Mouse (Mus musculus) cerebellum, postnatal 25 days (tissue): ENCODE measurements at regions not wholly inside any gene's neighbourhood (a gene's known extent, or its start where the extent isn't known, plus 50 kb on each side); places are given as distances from the start of the nearest gene placed in this dataset.
A peak's percentile ranks its signal among the peaks of the same experiment; 100 is the strongest.

Experiments
- DNase-seq, 2 experiments: peaks; one replicate each; pipeline ENCODE4 v3.0.0; 2021; ENCODE audit warnings: mixed read lengths in 2 of 2

- no peak for DNase-seq
Observed at GRCm38 (mm10) chr4:40400089-40400488, 71.9 kb upstream of the Tmem215 start.

GRCm38 (mm10) chr4:40390183-40390582 lies 81.8 kb upstream of the Tmem215 start:
- DNase-seq: no peak

- no peak for DNase-seq
Observed at GRCm38 (mm10) chr4:40385284-40385683, 86.7 kb upstream of the Tmem215 start.

- no peak for DNase-seq
Observed at GRCm38 (mm10) chr4:40384704-40385103, 87.3 kb upstream of the Tmem215 start.

- no peak for DNase-seq
Observed at GRCm38 (mm10) chr4:40380309-40380708, 91.7 kb upstream of the Tmem215 start.

- DNase-seq: no peak
Observed at GRCm38 (mm10) chr4:40375439-40376154, 96.4 kb upstream of the Ndufb6 start.

- no peak for DNase-seq
Observed at GRCm38 (mm10) chr4:40374213-40374612, 95.0 kb upstream of the Ndufb6 start.

- DNase-seq: no peak
Observed at GRCm38 (mm10) chr4:40364329-40364728, 85.1 kb upstream of the Ndufb6 start.

- no peak for DNase-seq
Observed at GRCm38 (mm10) chr4:40359307-40359706, 80.1 kb upstream of the Ndufb6 start.

GRCm38 (mm10) chr4:40357088-40357853 lies 78.0 kb upstream of the Ndufb6 start:
- DNase-seq: no peak

GRCm38 (mm10) chr4:40355791-40356450 lies 76.7 kb upstream of the Ndufb6 start:
- DNase-seq: no peak

- peak in 1 of 2 experiments; percentile 6 for DNase-seq
Observed at GRCm38 (mm10) chr4:40354456-40354855, 75.2 kb upstream of the Ndufb6 start.

GRCm38 (mm10) chr4:40351648-40352047 lies 72.4 kb upstream of the Ndufb6 start:
- DNase-seq: no peak

GRCm38 (mm10) chr4:40351090-40351489 lies 71.9 kb upstream of the Ndufb6 start:
- DNase-seq: no peak

GRCm38 (mm10) chr4:40345847-40346246 lies 66.6 kb upstream of the Ndufb6 start:
- no peak for DNase-seq

- DNase-seq: no peak
Observed at GRCm38 (mm10) chr4:40342181-40342580, 63.0 kb upstream of the Ndufb6 start.

GRCm38 (mm10) chr4:40334841-40335240 lies 55.6 kb upstream of the Ndufb6 start:
- no peak for DNase-seq

- no peak for DNase-seq
Observed at GRCm38 (mm10) chr4:40329737-40330136, 50.5 kb upstream of the Ndufb6 start.
